Mouse (Mus musculus): ENCODE measurements at regions not wholly inside any gene's neighbourhood (a gene's known extent, or its start where the extent isn't known, plus 50 kb on each side); places are given as distances from the start of the nearest gene placed in this dataset.

- TF ChIP-seq CTCF (IDR thresholded peaks at IDR 0.05; ENCODE audit: low read depth): no peak
- no peak for TF ChIP-seq EP300 (IDR thresholded peaks at IDR 0.05; ENCODE audit: low read depth)
Observed at GRCm38 (mm10) chr14:86070313-86071100, 1070.5 kb downstream of the Diaph3 start.
